Mouse (Mus musculus): ENCODE data around the gene Gm28539. TPM values are rescaled to one million over a fixed set of nuclear protein-coding genes. Genes with fewer than 3 reads are reported as not detected.
"Not testable (repeated sequence)": the region's sequence is repeated elsewhere in the genome, so short reads cannot be mapped to it uniquely, and the experiment has no call there.

The Gm28539 gene
- total RNA-seq, 1 experiment from 2014 or later, result not detected

DNA sequence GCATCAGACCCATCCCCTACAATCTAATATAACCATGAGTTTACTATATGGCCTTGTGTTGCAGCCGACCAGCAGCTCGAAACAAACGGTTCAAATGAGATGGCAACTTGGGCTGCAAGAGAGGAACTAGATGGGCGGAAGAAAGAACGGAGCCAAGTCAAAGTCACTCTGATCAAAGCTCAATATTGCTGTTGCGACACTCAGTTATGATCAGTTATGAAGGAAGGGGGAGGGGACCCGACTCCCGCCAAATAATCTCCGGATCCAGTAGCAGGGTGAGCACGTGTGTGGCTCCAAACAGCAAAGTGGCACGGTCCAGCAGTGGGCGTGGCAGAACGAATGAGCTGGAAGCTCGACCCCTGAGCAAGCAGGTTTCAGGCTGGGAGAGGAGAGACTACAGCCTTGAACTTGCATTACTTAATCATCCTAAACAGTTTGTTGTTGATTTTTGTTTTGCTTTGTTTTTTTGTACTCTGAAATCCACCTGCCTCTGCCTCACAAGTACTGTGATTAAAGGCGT, 10.0 kb downstream of the Gm28539 start:
- ATAC-seq (replicated peaks; ENCODE audit: low read depth, poor library complexity, severe bottlenecking), result no peak

DNA sequence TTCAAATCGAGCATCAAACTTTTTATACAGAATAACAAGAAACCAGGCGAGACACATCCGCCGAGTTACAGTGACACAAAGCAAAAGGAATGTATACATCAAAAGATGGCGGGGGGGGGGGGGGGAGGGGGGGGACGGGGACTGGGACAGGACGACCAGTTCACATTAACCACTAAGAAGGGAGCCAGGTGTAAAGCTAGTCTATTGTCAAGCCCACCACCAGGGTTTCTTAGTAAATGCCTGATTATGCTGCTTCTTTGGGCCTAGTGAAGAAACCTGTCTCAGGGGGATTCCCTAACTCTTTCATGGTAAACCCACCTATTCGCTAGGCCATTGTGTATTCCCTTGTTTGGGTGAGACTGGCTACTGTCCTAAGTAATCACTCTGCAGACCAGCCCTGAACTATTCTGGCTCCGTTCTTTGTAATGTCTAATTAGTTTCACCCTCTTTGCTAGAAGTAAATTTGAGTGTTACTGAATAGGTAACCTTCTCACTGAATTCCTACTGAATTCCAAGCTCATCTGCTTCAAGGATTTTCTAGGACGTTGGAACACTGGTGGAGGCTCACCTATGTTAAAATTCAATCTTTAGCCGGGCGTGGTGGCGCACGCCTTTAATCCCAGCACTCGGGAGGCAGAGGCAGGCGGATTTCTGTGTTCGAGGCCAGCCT, 13.3 kb downstream of the Gm28539 start:
- ATAC-seq (replicated peaks; ENCODE audit: low read depth, poor library complexity, severe bottlenecking), result not testable (repeated sequence)

DNA sequence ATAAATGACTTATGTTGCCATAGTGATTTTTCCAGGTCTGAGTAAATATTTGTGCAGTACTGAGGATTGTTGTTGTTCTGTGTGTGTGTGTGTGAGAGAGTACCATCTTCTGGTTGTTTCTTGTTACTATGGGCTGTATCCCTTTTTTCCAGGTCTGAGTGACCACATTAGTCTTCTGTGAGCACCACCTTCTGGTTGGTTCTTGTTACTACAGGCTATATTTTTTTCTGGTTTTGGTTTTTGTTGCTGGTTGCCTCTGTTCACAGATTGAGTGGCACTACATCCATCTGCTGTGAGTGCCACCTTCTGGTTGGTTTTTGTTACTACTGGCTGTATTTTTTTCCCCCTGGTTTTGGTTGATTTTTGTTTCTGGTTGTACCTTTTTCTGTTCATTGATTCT, 22.2 kb downstream of the Gm28539 start:
- ATAC-seq (replicated peaks; ENCODE audit: low read depth, poor library complexity, severe bottlenecking), result peak; percentile 83

- ATAC-seq (replicated peaks; ENCODE audit: low read depth, poor library complexity, severe bottlenecking), result no peak
Measured at GRCm38 (mm10) chr16:18860186-18860585, 23.8 kb downstream of the Gm28539 start.

GRCm38 (mm10) chr16:18870495-18870894, 34.1 kb downstream of the Gm28539 start:
- not testable (repeated sequence) for ATAC-seq (replicated peaks; ENCODE audit: low read depth, poor library complexity, severe bottlenecking)

GRCm38 (mm10) chr16:18876091-18876441, 39.7 kb downstream of the Gm28539 start:
- 0 out of 2 replicates have a peak, but pooled peaks have one; percentile 0 for ATAC-seq (replicated peaks; ENCODE audit: low read depth, poor library complexity, severe bottlenecking)

- ATAC-seq (replicated peaks; ENCODE audit: low read depth, poor library complexity, severe bottlenecking), result peak; percentile 78
Measured at GRCm38 (mm10) chr16:18876442-18877308, 40.3 kb downstream of the Gm28539 start, which contains the start of the genes Mrpl40 and Hira. Mrpl40 (minus strand) TSS chr16:18876862. Hira (plus strand) TSS chr16:18877037.

DNA sequence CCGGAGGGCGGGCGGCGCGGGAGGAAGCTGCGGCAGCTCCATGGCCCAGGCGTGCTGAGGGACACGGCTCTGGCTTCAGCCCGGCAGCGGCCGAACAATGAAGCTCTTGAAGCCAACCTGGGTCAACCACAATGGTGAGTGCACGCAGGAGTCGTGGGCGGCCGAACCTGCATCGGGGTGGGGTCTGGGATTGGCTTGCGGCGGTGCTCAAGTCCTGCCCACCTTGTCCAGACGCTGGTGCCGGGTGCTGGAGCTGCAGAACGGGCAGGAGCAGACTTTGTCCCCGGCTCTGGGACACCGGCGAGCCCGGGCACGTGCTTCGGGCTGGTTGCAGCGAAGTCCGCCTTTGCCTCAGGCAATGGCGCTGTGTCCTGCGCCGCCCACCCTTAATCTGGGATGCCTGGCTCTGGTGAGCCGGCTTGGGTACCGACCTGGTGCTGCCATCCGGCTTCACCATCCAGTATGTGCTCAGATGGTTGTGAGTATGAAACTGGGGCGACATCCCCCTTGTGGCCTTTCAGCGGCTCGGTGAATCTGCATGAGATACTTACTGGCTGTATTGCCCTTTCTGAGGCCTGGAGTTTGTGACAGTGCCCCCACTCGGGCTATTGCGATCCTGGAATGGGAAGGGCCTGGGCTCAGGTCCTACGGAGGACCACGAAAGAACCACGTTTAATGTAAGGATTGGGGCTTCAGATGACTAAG, 41.2 kb downstream of the Gm28539 start:
- peak; percentile 59 for ATAC-seq (replicated peaks; ENCODE audit: low read depth, poor library complexity, severe bottlenecking)

DNA sequence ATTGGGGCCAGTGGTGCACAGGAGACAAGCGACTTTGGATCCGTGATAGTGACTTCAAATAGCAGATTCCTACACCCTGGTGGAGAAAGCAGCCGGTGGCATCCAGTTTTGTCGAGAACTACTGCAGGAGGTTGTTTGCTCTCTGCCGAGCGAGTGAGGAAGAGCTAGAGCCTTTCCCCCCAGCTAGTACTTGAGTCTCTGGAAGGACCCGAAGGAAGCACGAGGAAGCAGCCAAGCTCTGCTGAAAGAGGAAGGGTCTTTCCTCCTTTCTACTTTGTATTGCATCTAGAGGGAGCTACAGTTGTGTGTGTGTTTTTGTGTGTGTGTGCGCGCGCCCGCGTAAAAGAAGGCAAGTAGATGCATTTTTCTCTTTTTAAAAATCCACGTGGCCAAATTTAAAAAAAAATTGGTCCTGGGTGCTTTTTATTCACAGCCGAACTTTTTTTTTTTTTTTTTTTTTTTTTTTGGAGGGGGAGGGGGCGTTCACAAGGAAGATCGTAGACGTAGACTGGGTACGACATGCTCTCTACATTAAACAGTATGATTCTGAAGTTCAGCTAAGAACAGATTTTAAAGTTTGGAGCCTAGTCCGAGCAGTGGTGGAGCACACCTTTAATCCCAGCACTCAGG, 41.8 kb downstream of the Gm28539 start:
- ATAC-seq (replicated peaks; ENCODE audit: low read depth, poor library complexity, severe bottlenecking), result peak; percentile 15; the same call in 1 of the 2 replicates

DNA sequence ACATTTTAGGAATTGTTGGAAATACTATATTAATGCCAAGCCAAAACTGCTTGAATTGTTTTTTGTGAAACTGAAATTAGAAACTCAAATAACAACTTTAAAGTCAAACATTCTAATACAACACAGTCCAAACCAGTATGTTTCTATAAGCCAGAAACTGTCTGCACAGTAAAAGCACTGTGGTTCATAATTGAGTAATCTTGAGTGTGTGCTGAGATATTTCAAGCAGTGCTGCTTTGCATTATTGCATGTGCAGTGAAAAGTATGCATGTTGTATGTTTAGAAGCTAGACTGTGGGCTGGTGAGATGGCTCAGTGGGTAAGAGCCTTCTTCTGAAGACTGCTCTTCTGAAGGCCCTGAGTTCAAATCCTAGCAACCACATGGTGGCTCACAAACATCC, 47.7 kb downstream of the Gm28539 start:
- no peak for ATAC-seq (replicated peaks; ENCODE audit: low read depth, poor library complexity, severe bottlenecking)

DNA sequence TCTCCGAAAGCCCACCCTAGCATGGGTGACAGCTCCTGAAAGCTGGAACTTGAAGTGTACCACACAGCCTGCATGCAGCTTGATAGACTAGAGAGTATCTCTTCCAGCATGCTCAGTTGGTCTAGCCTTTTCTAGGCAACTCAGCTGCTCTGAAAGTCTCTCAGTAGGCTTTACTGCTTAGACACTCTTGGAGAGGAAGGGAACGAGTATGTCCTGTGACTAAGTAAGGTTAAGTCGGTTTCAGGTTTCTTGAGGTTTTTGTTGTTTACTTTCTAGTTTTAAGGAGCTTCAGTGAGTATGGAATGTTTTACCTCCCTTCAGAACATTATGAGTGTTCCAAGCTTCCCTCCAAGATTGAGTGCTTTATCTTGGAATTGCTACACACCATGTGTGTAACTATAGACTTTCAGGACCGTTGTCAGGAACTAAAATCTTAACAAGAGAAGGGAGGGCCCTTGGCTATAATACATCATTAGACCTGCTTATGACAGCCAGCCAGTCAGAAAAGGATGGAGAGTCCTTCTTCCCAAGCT, 57.5 kb downstream of the Gm28539 start:
- no peak for ATAC-seq (replicated peaks; ENCODE audit: low read depth, poor library complexity, severe bottlenecking)

DNA sequence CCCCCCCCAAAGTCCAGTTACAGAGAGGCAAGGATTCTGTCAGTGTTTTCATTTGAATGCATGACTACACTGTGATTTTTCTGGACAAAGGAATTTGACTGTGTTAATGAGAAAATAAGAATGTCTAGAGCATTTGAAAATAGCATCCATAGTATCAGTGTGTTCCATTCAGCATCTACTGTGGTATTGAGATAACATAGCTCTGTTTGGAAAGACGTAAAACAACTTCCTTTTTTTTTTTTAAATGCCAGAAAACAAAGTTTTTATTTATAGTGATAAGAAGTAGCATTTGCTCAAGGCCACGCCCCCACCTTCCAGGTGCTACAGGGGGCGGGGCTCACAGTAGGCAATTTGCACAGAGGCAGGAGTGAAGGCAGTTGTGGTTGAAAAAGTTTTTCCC, 58.9 kb downstream of the Gm28539 start:
- no peak for ATAC-seq (replicated peaks; ENCODE audit: low read depth, poor library complexity, severe bottlenecking)

DNA sequence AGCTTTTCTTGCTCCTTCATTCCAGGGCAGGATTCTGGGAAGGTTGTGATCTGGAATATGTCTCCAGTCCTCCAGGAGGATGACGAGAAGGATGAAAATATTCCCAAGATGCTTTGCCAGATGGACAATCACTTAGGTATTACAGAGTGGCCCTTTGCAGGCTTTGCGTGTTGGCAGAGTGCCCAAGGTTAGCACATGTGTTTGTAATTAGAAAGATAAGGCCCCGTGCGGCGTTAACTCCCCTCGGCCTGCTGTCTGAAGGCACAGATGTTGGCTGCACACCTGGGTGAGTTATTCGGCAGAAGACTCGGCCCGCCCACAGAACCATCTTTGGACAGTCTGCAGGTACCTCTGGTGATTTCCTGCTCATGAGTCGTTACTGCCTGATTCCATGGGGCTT, 60.0 kb downstream of the Gm28539 start:
- no peak for ATAC-seq (replicated peaks; ENCODE audit: low read depth, poor library complexity, severe bottlenecking)

- ATAC-seq (replicated peaks; ENCODE audit: low read depth, poor library complexity, severe bottlenecking), result no peak
Measured at GRCm38 (mm10) chr16:18905648-18906047, 69.3 kb downstream of the Gm28539 start.

DNA sequence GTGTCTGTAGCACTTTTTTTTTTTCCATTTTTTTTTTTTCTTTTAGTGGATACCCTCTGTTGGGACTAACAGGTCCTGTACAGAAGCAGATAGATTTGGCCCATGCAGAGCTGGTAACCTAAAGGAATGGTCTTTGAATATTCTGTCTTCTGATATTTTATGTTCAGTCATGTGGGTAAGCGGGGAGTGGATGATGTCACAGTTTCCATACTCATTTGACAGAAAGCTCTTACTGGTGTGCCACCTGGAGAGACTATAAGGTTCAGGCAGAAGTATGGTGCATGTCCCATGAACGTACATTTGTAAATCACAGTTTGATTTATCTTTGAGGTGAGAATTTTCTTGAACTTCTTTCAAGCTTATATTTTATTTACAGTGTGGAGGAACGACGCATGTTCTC, 79.7 kb downstream of the Gm28539 start:
- ATAC-seq (replicated peaks; ENCODE audit: low read depth, poor library complexity, severe bottlenecking), result no peak

DNA sequence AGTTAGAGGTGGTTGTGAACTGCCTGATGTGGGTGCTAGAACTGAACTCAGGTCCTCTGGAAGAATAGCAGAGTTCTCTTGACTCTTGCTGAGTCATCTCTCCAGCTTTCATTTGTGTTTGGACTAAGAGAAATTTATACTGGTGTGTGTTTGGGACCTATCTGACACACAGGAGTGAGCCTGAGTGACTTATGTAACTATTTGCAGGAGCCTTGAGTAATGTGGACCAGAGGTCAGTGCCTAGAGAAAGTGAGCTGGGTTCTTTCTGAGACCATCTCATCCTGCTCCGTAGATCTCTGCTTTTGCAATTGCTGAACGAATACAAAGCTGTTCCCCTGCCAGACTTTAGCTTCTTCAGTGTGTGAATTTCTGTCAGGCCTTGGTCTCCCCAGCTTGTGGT, 85.4 kb downstream of the Gm28539 start:
- ATAC-seq (replicated peaks; ENCODE audit: low read depth, poor library complexity, severe bottlenecking), result no peak

DNA sequence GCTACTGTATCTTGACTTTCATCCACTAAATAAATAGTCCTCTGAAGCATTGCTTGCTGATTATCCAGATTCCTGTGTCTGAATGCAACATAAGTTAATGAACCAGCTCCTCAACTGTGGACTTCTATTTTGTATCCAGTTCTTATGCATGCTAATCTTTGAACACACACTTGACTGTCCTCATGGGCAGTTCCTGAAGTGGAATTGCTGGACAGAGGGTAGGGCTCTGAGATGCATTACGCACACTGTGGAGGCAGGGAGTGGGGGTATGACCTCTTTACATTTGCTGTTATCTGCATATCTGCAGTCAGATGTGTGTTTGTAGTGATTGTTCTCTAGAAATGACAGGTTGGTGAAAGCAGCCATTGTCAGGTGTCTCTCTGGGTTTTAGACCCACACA, 91.6 kb downstream of the Gm28539 start:
- ATAC-seq (replicated peaks; ENCODE audit: low read depth, poor library complexity, severe bottlenecking), result no peak

DNA sequence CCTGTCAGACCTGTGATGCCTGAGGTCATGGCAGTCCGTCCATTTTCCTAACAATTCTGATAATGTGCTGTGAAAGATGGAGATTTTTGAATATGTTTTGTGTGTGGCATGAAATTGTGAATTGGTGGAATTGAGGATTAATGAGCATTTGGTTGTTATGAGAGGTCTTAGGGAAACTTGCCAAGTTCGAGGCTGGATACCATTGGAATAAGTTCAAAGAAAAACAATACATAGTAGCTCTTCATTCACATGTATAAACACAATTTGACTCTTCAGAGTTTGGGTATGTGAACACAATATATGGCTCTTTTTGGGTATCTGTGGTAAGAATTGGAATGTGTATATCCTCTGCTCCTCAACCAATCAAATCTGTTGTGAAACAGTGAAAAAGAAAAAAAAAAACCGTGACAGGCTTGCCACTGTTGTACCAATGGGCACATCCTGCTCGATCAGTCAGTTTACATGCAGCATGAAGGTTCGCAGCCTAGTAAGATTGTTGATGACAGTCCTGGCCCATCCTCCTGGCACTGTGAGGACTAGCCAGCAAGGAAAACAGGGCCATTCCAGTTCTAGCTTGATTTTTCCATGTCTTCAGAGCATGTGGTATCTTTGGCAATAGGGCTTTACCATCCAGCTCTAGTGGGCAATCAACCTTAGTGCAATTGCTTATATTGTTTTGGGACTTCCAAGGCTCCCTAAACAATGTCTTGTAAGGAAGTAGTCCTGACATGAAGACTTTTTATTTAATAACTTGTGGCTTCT, 102.1 kb downstream of the Gm28539 start:
- ATAC-seq (replicated peaks; ENCODE audit: low read depth, poor library complexity, severe bottlenecking), result no peak

GRCm38 (mm10) chr16:18943906-18944305, 107.5 kb downstream of the Gm28539 start:
- no peak for ATAC-seq (replicated peaks; ENCODE audit: low read depth, poor library complexity, severe bottlenecking)
